Mouse (Mus musculus) stomach, postnatal 0 days (tissue): ENCODE results near the gene Aatk.

Experiments
- CTCF ChIP-seq: IDR thresholded peaks from 2 replicates; pipeline ENCODE4 v1.5.1; 2016; ENCODE audit warnings: antibody characterized with exemption, low read depth, mild to moderate bottlenecking, moderate library complexity
- EP300 ChIP-seq: optimal IDR thresholded peaks from 2 replicates; pipeline ENCODE3; 2016; ENCODE audit warnings: antibody characterized with exemption

DNA sequence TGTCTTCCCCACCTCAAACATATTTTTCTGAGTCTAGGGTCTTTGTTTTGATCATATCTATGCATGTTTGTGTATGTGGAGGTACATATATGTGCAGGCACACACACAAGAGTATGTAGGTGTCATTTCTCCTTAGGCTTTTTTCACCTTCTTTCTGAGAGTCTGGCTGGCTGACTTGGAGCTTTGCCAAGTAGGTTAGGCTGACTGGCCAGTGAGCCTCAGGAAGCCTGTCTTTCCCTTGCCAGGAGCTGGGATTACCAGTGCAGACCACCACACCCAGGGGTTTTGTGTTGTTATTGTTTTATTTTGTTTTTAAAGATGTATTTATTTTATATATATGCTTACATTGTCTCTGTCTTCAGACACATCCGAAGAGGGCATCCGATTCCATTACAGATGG lies 63.8 kb downstream of the Aatk start:
- TF ChIP-seq CTCF (no peak), EP300 (no peak)
